Mouse (Mus musculus): ENCODE data around the gene Nup153. TPM values are rescaled to one million over a fixed set of nuclear protein-coding genes. Genes with fewer than 3 reads are reported as not detected.

The Nup153 gene
- total RNA-seq (2017): 103 to 122 TPM (median 110 TPM) in 3 replicates

DNA sequence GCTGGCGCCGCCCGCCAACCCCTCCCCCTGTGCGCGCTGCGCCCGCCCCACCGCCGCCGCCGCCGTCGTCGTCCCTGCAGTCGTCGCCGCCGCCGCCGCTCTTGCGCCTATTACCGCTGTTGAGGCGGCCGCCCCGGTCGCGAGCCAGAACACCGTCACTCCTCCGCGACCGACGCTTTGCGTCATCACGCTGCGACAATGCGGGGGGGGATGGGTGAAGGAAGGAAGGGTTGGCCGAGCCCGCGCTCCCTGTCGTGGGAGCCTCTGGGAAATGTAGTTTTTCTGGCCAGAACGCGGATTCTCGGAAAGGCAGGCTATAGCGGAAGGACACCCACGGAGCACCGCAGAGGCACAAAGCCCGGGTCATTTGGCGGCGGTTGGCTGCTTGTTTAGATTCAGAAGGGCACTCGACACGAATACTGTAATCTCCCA, at the start of gene Nup153:
TSS of gene Nup153 (minus strand) at position 104 of the 432 bp plus-strand sequence.
- peak; percentile 95 for ATAC-seq (replicated peaks; ENCODE audit: insufficient number of reproducible peaks, low FRiP score, low TSS enrichment, poor library complexity, severe bottlenecking)

DNA sequence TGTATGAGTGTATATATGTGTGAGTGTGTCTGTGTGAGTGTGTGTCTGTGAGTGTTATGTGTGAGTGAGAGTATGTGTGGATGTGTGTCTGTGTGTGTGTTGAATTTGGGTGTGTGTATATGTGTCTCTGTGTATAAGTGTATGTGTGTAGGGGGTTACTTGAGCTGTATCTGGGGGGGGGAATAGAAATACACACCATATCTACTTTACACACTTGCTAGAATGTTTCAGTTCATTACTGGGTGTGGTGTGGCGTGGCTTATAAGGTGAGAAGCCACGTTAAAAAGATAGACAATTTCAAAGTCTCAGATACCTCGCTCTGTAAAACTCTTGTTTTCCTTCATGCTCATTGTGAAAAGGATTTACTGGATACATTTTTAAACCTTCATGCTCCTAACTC, 49.7 kb upstream of the Nup153 start:
- no peak for ATAC-seq (replicated peaks; ENCODE audit: insufficient number of reproducible peaks, low FRiP score, low TSS enrichment, poor library complexity, severe bottlenecking)

GRCm38 (mm10) chr13:46776636-46777305, 49.0 kb upstream of the Nup153 start:
- ATAC-seq (replicated peaks; ENCODE audit: insufficient number of reproducible peaks, low FRiP score, low TSS enrichment, poor library complexity, severe bottlenecking): no peak

GRCm38 (mm10) chr13:46774998-46775397, 47.3 kb upstream of the Nup153 start:
- peak; percentile 71 for ATAC-seq (replicated peaks; ENCODE audit: insufficient number of reproducible peaks, low FRiP score, low TSS enrichment, poor library complexity, severe bottlenecking)

DNA sequence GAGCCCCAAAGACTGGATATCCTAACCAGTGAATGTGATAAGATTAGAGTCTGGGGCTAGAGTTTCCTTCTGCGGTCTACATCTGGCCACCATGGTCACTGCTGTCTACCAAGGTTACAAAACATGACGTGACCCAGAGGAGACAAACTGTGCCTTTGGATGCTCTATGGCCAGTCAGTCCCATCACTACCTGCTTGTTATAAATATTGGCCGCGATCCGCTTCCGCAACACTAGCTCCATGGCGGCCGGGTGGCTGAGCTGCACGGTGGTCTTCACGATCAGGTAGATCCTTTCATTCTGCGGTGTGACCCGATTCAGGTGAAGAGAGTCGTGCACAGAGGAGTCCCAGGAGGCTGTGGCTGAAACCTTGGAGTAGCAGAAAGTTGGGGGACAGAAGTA, 44.8 kb upstream of the Nup153 start:
- ATAC-seq (replicated peaks; ENCODE audit: insufficient number of reproducible peaks, low FRiP score, low TSS enrichment, poor library complexity, severe bottlenecking): no peak

GRCm38 (mm10) chr13:46765361-46765760, 37.6 kb upstream of the Nup153 start:
- ATAC-seq (replicated peaks; ENCODE audit: insufficient number of reproducible peaks, low FRiP score, low TSS enrichment, poor library complexity, severe bottlenecking): no peak

GRCm38 (mm10) chr13:46763210-46763609, 35.5 kb upstream of the Nup153 start:
- no peak for ATAC-seq (replicated peaks; ENCODE audit: insufficient number of reproducible peaks, low FRiP score, low TSS enrichment, poor library complexity, severe bottlenecking)

- no peak for ATAC-seq (replicated peaks; ENCODE audit: insufficient number of reproducible peaks, low FRiP score, low TSS enrichment, poor library complexity, severe bottlenecking)
Measured at GRCm38 (mm10) chr13:46760921-46761320, 33.2 kb upstream of the Nup153 start.

GRCm38 (mm10) chr13:46759281-46759809, 31.6 kb upstream of the Nup153 start:
- ATAC-seq (replicated peaks; ENCODE audit: insufficient number of reproducible peaks, low FRiP score, low TSS enrichment, poor library complexity, severe bottlenecking): no peak

DNA sequence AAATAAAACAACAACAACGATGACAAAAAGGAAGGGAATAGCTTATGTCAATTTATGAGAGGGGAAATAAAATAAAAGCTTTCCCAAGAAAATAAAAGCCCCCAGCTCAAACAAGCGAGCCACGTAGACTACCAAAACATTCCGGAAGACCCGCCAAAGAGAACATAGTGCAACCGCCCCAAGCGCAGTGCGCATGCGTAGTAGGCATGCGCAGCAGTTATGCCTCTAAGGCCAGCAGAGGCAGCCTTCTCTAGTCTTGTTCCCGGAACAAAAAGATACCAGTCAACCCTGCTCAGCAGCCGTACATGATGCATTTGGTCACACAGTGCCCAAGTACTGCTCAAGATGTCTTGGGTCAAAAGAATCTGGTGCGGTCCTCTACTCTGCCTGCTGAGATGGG, 30.9 kb upstream of the Nup153 start:
- ATAC-seq (replicated peaks; ENCODE audit: insufficient number of reproducible peaks, low FRiP score, low TSS enrichment, poor library complexity, severe bottlenecking): no peak

GRCm38 (mm10) chr13:46757946-46758345, 30.2 kb upstream of the Nup153 start:
- no peak for ATAC-seq (replicated peaks; ENCODE audit: insufficient number of reproducible peaks, low FRiP score, low TSS enrichment, poor library complexity, severe bottlenecking)

- no peak for ATAC-seq (replicated peaks; ENCODE audit: insufficient number of reproducible peaks, low FRiP score, low TSS enrichment, poor library complexity, severe bottlenecking)
Measured at GRCm38 (mm10) chr13:46753294-46753693, 25.6 kb upstream of the Nup153 start.

DNA sequence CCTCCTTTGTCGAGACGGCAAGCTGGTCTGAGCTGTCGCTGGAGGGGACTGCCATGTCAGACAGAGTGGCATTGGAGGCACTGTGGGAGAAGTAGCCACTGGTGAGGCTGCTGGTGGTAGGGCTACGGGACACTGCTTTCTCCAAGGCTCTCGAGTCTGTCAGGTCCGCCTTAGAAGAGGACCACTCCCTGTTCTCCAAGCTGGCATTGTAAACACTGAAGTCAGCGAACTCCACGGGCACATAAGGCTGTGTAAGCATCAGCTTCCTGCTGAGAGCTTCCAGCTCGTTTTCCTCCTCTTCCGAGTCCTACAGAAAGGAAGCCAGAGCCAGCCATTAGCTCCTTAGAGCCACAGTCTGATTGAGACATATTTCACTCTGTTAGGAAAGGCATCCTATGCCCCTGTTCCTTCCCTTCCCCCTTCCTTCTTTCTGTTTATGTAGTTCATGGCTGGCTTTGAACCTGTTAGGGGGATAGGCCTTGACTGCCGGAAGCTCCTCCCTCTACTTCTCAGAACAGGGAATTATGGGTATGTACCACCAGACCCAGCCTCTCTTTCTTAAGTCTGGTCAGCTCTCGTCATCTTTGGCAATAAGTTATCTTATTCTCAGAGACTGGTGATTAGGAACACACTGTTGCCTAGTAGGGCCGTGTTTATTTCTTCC, 25.0 kb upstream of the Nup153 start:
- no peak for ATAC-seq (replicated peaks; ENCODE audit: insufficient number of reproducible peaks, low FRiP score, low TSS enrichment, poor library complexity, severe bottlenecking)

GRCm38 (mm10) chr13:46748138-46748873, 20.6 kb upstream of the Nup153 start:
- no peak for ATAC-seq (replicated peaks; ENCODE audit: insufficient number of reproducible peaks, low FRiP score, low TSS enrichment, poor library complexity, severe bottlenecking)

DNA sequence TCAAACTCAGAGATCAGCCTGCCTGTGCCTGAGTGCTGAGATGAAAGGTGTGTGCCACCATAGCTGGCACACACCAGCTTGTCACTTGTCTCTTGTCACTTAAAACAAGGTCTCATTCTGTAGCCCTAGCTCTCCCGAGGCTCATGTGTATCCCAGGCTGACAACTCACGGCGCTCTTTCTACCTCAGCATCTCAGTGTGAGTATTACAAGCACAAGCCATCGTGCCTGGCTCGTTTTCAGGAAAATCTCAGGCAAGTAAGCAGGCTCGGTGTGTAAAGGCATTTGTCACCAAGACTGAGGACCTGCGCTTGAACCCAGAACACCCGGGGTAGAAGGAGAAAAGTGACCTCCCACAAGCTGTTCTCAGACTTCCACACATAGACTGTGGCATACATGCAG, 16.1 kb upstream of the Nup153 start:
- ATAC-seq (replicated peaks; ENCODE audit: insufficient number of reproducible peaks, low FRiP score, low TSS enrichment, poor library complexity, severe bottlenecking): no peak

DNA sequence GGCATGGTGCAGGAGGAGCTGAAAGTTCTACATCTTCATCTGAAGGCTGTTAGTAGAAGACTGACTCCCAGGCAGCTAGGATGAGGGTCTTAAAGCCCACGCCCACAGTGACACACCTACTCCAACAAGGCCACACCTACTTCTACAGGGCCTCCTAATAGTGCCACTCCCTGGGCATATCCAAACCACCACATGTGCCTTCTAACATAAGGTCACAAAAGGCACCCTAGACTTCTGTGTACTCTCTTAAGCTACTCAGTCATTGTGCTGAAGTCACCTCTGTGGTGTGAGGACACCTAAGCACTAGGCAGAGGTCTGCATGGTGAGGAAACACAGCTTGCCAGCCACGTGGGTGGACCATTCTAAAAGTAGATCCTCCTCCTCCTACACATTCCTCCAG, 14.6 kb upstream of the Nup153 start:
- no peak for ATAC-seq (replicated peaks; ENCODE audit: insufficient number of reproducible peaks, low FRiP score, low TSS enrichment, poor library complexity, severe bottlenecking)

DNA sequence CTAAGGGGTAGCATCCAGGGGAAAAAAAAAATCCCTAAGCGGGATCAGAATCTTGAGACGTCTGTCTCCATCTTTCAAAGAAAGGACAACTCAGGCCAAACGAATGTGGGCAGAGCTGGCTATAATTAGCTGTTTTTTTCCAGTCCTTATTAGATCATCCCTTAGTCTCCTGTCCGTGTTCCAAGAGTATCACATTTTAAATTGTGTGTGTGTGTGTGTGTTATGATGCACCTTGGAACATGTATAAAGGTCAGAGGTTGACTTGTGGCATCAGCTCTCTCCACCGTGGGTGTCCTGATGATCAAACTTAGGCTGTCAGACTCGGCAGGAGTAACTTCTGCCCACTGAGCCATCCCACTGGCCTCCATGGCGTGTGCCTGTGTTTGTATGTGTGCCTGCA, 11.7 kb upstream of the Nup153 start:
- no peak for ATAC-seq (replicated peaks; ENCODE audit: insufficient number of reproducible peaks, low FRiP score, low TSS enrichment, poor library complexity, severe bottlenecking)

- no peak for ATAC-seq (replicated peaks; ENCODE audit: insufficient number of reproducible peaks, low FRiP score, low TSS enrichment, poor library complexity, severe bottlenecking)
Measured at GRCm38 (mm10) chr13:46737482-46737881, 9.7 kb upstream of the Nup153 start.

DNA sequence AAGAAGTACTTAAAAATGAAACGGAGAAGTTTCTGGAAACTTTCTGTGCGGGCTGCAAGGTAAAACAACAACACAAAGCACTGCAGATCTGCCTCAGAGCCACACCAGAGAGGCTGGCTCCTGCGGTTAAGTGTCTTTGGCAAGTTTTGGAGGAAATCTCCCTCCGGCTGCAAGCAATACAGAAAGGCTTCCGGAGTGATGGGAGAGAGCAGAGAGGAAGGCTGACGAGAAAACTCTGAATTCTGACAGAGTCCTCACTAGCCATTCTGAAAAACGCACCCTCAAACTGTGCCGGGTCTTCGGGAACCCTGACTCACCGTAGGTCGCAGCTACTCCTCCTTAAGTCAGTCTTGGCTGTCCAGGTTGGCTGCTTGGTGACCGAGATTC, 8.7 kb upstream of the Nup153 start:
- ATAC-seq (replicated peaks; ENCODE audit: insufficient number of reproducible peaks, low FRiP score, low TSS enrichment, poor library complexity, severe bottlenecking): 0 out of 2 replicates have a peak, but pooled peaks have one; percentile 22
